Mouse (Mus musculus) brain, embryonic 18.5 days (tissue): Measurements from ENCODE around the gene Haus8.
"Not testable (repeated sequence)": the region's sequence is repeated elsewhere in the genome, so short reads cannot be mapped to it uniquely, and the experiment has no call there.

Source experiments
- DNase-seq: peaks from one replicate; pipeline ENCODE4 v3.0.0-alpha.2; 2012; ENCODE audit warnings: low read depth, low spot score

The Haus8 gene

GRCm38 (mm10) chr8:71286223-71286622 is 13.5 kb upstream of the Haus8 start:
- DNase-seq, result not testable (repeated sequence)

GRCm38 (mm10) chr8:71282621-71283020 is 9.9 kb upstream of the Haus8 start:
- no peak for DNase-seq

GRCm38 (mm10) chr8:71281731-71282130 is 9.0 kb upstream of the Haus8 start:
- not testable (repeated sequence) for DNase-seq

DNA sequence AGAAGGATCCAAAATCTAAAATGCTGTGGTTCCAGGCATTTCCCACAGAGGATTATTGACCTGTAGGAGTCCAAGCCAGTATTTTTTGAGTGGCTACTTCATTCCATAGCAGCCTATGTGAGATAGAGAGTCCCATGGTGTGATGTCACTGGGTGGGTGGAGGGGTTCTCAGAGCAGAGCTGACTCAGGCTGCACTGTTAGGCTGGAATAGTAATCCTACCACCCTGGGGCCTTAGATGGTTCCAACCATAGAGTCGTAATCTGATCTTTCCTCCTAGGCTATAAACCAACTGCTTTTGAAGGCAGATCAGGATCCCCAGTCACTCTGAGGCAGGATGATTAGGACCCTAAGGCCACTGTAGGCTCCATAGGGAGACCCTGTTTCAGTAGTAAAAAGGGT is 6.7 kb upstream of the Haus8 start:
- not testable (repeated sequence) for DNase-seq

- no peak for DNase-seq
Measured at GRCm38 (mm10) chr8:71276166-71276565, 3.4 kb upstream of the Haus8 start.

DNA sequence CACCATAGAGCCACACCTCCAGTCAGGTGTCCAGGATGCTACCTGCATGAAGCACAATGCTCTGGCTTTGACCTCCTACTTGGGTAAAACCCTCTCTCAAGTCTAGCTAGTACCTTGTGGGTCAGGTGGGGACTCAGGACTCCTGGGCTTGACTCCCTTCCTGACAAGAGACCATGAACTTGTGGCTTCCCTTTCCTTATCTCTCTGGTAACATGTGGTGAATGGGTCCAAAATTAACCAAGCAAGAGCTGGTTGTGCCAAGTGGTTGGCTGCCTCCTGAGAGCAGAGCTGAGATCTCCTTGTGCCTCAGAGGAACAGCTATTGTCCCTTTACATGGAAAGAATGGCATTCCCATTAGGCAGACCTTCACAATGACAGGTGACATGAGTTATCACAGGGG is 1.7 kb upstream of the Haus8 start:
- DNase-seq, result no peak

DNA sequence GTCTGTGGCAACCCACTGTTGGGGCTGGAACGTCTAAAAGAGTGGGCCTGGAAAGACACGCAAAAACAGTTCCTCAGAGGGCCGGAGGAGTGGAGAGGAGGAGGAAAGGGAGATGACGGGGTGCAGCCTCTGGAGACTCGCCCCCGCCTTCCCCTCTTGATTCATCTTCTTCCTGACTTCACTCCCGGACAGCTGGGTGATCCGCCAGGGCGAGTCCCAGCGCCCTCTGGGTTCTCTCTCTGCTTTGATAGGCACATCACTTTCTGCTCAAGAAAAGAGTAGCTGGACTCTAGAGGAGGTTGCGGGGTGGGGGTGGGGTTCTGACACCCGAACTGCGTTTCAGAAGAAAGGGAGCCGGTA is 397 bp upstream of the Haus8 start:
- no peak for DNase-seq

DNA sequence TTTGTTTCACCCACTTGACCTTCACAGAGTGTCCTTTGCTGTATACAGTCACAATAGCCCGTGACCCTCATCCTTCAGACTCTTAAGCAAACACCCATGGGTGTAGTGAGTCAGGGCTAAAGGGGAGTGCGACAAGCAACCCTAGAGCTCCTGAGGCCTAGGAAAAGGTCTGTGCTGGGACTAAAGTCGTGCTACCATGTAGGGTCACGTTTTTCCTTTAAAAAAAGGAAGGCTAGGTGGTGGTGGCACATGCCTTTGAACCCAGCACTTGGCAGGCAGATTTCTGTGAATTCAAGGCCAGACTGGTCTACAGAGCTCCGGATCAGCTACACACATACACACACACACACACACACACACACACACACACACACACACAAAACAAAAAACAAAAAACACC is 1.1 kb downstream of the Haus8 start:
- no peak for DNase-seq

- not testable (repeated sequence) for DNase-seq
Measured at GRCm38 (mm10) chr8:71268286-71268685, 4.4 kb downstream of the Haus8 start.

GRCm38 (mm10) chr8:71267690-71268089 is 5.0 kb downstream of the Haus8 start:
- no peak for DNase-seq

- no peak for DNase-seq
Measured at GRCm38 (mm10) chr8:71261234-71261633, 11.5 kb downstream of the Haus8 start.

DNA sequence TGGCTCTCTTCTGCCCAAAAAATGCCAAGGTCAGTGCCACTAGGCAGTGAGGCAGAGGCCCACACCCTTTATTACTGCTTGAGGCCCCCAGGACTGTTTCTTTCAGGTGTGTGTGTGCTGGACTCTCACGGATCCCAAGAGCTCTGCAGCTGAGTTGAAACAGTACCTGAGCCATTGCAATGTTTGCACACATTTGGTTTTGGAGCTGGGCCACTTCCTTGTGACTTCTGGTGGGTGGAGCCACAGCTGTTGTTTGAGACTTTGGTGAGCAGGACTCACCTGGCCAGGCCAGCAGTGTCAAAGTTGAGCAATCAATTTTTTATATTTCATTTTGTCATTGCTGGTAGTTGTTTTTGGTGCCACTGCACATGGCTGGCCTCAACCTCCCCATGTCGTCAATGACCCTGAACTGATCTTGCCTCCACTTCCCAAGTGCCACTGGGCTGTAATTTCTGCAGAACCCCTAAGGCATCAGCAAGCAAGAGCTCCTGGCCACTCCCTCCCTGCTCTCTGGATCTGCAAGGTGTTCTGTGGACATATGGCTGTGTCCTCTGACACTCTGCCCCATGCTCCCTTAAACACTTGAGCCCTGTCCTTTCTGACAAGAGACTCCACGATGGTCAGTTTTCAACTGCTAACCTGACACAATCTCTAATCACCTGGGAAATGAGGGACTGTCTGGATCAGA is 16.0 kb downstream of the Haus8 start:
- DNase-seq, result no peak

- DNase-seq, result no peak
Measured at GRCm38 (mm10) chr8:71248203-71248602, 24.5 kb downstream of the Haus8 start.

- DNase-seq, result no peak
Measured at GRCm38 (mm10) chr8:71242757-71243156, 30.0 kb downstream of the Haus8 start.

- DNase-seq, result no peak
Measured at GRCm38 (mm10) chr8:71224560-71224959, 48.2 kb downstream of the Haus8 start.

DNA sequence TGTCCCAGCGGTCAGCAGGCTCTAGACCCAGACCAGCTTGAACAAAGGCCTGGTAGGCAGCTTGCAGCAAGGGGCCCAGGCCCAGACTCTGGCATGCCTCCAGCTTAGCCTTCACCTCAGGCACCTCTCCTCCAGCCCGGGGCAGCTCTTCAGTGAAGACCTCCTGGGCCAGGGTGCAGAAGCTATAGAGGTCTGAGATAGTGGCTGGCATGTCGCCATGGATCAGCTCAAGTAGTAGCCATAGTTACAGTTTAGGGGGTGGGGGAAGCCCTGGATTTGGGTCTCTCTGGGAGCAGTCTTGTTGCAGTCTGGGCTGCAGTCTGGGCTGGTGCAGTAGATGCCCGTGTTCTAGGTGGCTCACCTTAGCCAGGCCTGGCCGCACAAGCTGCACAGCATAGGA is 58.5 kb downstream of the Haus8 start:
- not testable (repeated sequence) for DNase-seq

DNA sequence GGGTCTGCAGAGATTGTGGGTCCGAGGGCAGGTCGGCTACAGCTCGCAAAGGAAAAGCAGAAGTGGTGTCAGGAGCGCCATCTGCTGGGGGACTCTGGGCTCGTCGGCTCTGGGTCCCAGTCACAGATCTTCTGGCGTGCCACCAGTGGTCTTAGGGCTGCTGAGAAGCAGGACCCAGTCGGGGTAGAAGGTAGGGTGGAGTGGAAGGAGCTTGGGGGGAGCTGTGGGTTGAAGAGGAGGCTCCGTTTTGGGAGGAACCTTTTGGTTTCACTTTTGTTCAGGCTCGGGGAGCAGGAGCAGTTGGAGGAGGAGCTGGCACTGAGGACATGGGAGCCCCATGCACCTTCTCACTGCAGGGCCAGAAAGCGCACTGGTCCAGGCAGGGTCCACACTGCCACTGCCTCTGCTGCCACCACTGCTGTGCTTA is 67.2 kb downstream of the Haus8 start:
- DNase-seq, result not testable (repeated sequence)
